Mouse (Mus musculus) neural tube, embryonic 13.5 days (tissue): ENCODE results near the gene Hip1r. TPM values are rescaled to one million over a fixed set of nuclear protein-coding genes. Genes with fewer than 3 reads are reported as not detected.
A peak's percentile ranks its signal among the peaks of the same experiment; 100 is the strongest.
"Not testable (repeated sequence)": the region's sequence is repeated elsewhere in the genome, so short reads cannot be mapped to it uniquely, and the experiment has no call there.

Experiments
- ATAC-seq: fragments of 200-750 bp; cut with Nextera tagmentation; 2 replicates; pipeline ENCODE4 v1.8.0; 2017; ENCODE audit warnings: low read depth, mild to moderate bottlenecking, moderate TSS enrichment, moderate library complexity
- H3K27ac ChIP-seq: fragments of 300-500 bp; sonication (generic); replicated peaks from 2 replicates; pipeline ENCODE4 v1.5.1; 2015; ENCODE audit warnings: moderate library complexity, mild to moderate bottlenecking, inconsistent platforms
- H3K27me3 ChIP-seq: fragments of 300-500 bp; sonication (generic); 2 replicates; pipeline ENCODE4 v1.6.1; 2015; ENCODE audit warnings: mild to moderate bottlenecking, inconsistent platforms
- H3K36me3 ChIP-seq: fragments of 300-500 bp; sonication (generic); 2 replicates; pipeline ENCODE4 v1.6.1; 2015; ENCODE audit warnings: mild to moderate bottlenecking, inconsistent platforms
- H3K4me1 ChIP-seq: fragments of 300-500 bp; sonication (generic); replicated peaks from 2 replicates; pipeline ENCODE4 v1.6.1; 2015; ENCODE audit warnings: inconsistent platforms
- H3K4me2 ChIP-seq: fragments of 300-500 bp; sonication (generic); 2 replicates; pipeline ENCODE4 v1.6.1; 2015; ENCODE audit warnings: inconsistent platforms, mild to moderate bottlenecking, moderate library complexity
- H3K4me3 ChIP-seq: fragments of 300-500 bp; sonication (generic); 2 replicates; pipeline ENCODE4 v1.5.1; 2015; ENCODE audit warnings: mild to moderate bottlenecking, inconsistent platforms
- H3K9ac ChIP-seq: fragments of 300-500 bp; sonication (generic); 2 replicates; pipeline ENCODE4 v1.6.1; 2015; ENCODE audit warnings: moderate library complexity, mild to moderate bottlenecking, inconsistent platforms
- H3K9me3 ChIP-seq: fragments of 300-500 bp; sonication (generic); 2 replicates; pipeline ENCODE4 v1.6.1; 2016; ENCODE audit warnings: inconsistent platforms
- WGBS: fragments of 180-500 bp; shearing (Covaris S2); methylation state at CpG from one replicate; pipeline ENCODE4 v1.1.7; 2015; 5-methylcytosine and 5-hydroxymethylcytosine counted together
- microRNA-seq: library from miRNA; unstranded; fragments of <30 nt; microRNA quantifications from one replicate; pipeline ENCODE4, GENCODE M21; 2016
- polyA plus RNA-seq: library from polyadenylated mRNA; unstranded; fragments of >200 nt; fragmentation: Nextera tagmentation; extraction: Ambion mirVana; gene quantifications from 2 replicates; pipeline ENCODE4 v1.2.1, GENCODE M21; 2015

The Hip1r gene
- polyA plus RNA-seq, 1 experiment from 2014 or later: 17.1 TPM

GRCm38 (mm10) chr5:124049249-124050045 is 76.0 kb downstream of the Hip1r start:
- ATAC-seq: no peak
- Histone ChIP-seq H3K4me1 (peaks cover 30% of the 10 kb centered on the region), H3K27me3 (no peaks in the 10 kb centered on the region), H3K9me3 (no peaks in the 10 kb centered on the region), H3K27ac (peak overlapping the region; percentile 38; the same call in 1 of the 2 replicates), H3K36me3 (no peaks in the 10 kb centered on the region), H3K9ac (peak overlapping the region; percentile 26; the same call in 1 of the 2 replicates), H3K4me3 (no peak overlapping the region), H3K4me2 (no peak overlapping the region)
- 74% methylated on average over 15 of the region's 15 CpGs for WGBS

DNA sequence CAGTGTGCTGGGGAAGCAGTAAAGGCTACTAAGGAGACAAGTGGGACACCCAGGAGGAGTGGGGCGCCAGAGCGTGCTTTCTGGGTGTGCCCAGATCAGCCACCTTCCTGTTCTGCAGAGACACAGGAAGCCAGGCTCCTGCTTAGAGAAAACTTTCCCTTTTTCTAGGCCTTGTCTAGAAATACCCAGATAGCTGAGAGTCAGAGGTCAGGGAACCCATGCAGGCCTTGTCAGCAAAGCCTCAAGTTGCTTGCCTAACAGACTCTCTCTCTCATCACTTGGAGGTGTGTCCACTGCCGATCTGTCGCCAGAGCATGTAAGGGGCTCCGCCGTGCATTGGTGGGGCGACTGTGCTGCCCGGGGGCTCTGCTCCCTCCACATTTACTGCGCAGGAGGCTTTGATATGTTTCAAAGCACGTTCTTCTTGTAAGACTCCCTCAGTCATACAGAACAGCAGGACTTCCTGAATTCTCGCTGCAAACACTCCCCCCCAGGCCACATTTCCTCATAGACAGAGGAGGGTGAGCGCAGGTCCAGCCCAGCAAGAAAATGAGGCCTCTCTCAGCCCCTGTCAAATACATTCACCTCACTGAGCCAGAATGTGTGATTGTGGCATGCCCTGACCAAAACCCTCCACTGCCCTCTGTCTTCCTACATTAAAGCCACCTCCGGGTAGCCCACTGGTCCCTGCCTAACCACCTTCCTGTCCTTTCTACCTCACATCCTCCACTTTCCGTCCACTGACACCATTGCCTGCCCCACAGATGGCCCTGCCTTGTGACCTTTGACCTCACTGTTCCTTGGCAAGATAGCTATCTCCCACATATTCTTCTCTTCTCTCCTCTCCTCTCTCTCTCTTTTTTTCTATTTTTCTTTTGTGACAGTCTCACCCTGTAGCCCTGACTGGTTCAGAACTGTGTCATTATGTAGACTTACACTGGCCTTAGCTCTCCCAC is 76.9 kb downstream of the Hip1r start:
- Histone ChIP-seq H3K36me3 (no peaks in the 10 kb centered on the region), H3K4me1 (peaks cover 27% of the 10 kb centered on the region), H3K27me3 (no peaks in the 10 kb centered on the region), H3K4me2 (no peak overlapping the region), H3K27ac (peak overlapping the region; percentile 38), H3K9me3 (no peaks in the 10 kb centered on the region), H3K4me3 (no peak overlapping the region), H3K9ac (peak overlapping the region; percentile 31; the same call in 1 of the 2 replicates)
- ATAC-seq: no peak
- 57% methylated on average over 14 of the region's 14 CpGs for whole genome bisulfite sequencing

GRCm38 (mm10) chr5:124051899-124052491 is 78.6 kb downstream of the Hip1r start:
- Histone ChIP-seq H3K27me3 (no peaks in the 10 kb centered on the region), H3K9me3 (no peaks in the 10 kb centered on the region), H3K4me2 (no peak overlapping the region), H3K4me3 (no peak overlapping the region), H3K27ac (no peak overlapping the region), H3K9ac (no peak overlapping the region), H3K36me3 (no peaks in the 10 kb centered on the region), H3K4me1 (peaks cover 17% of the 10 kb centered on the region)
- WGBS: 82% methylated on average over 11 of the region's 11 CpGs
- no peak for ATAC-seq

DNA sequence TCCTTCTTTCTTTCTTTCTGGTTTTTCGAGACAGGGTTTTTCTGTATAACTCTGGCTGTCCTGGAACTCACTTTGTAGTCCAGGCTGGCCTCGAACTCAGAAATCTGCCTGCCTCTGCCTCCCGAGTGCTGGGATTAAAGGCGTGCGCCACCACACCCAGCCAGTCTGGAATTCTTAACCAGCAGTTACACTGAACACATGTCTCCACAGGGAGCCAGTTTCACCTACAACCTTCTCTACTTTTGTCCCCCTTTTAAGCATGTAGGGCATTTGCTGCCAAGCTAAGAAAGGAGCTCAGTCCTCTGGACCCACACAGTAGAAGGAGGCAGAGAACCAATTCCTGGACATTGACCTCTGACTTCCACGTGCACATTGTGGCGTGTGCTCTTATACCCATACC is 79.2 kb downstream of the Hip1r start:
- 95% methylated on average over 7 of the region's 7 CpGs for WGBS
- H3K4me2 ChIP-seq, H3K27ac ChIP-seq, H3K36me3 ChIP-seq, ATAC-seq, H3K9me3 ChIP-seq, H3K27me3 ChIP-seq, H3K4me3 ChIP-seq, H3K9ac ChIP-seq: not testable (repeated sequence)
- H3K4me1 ChIP-seq: peaks cover 14% of the 10 kb centered on the region

Small RNA genes within 50 kb of the gene (microRNA-seq; reads per million reads assigned to microRNA genes)
- gene Mir7032: not detected

Other genes starting within 250 kb of the Hip1r start
- 153 and 168 TPM in 2 replicates for gene Rsrc2, start 224.2 kb upstream of the Hip1r start, polyA plus RNA-seq
- gene Kntc1, start 223.9 kb upstream of the Hip1r start, polyA plus RNA-seq: 4.4 and 4.6 TPM in 2 replicates
- gene Hcar2, start 108.1 kb upstream of the Hip1r start, polyA plus RNA-seq: 0.21 TPM in 1 of 2 replicates, not detected in the other
- gene Hcar1, start 93.6 kb upstream of the Hip1r start, polyA plus RNA-seq: 0.42 and 0.52 TPM in 2 replicates
- gene Denr, start 66.5 kb upstream of the Hip1r start, polyA plus RNA-seq: 133 and 136 TPM in 2 replicates
- gene Gm43518, start 46.2 kb upstream of the Hip1r start, polyA plus RNA-seq: 3.6 and 3.8 TPM in 2 replicates
- gene Ccdc62, start 42.9 kb upstream of the Hip1r start, polyA plus RNA-seq: 6.9 and 7.0 TPM in 2 replicates
- gene Vps37b, start 58.6 kb downstream of the Hip1r start, polyA plus RNA-seq: 77.5 and 78.5 TPM in 2 replicates
- 8.1 and 10.3 TPM in 2 replicates for gene Abcb9, start 122.2 kb downstream of the Hip1r start, polyA plus RNA-seq
- 34.1 TPM in 2 replicates for gene Ogfod2, start 138.7 kb downstream of the Hip1r start, polyA plus RNA-seq
- 79.1 and 81.1 TPM in 2 replicates for gene Arl6ip4, start 142.5 kb downstream of the Hip1r start, polyA plus RNA-seq